Mouse (Mus musculus) granulocyte monocyte progenitor cell, adult 5-6 weeks (primary cell): ENCODE measurements around the gene 4931409K22Rik. TPM values are rescaled to one million over a fixed set of nuclear protein-coding genes. Genes with fewer than 3 reads are reported as not detected.
"Not testable (repeated sequence)": the region's sequence is repeated elsewhere in the genome, so short reads cannot be mapped to it uniquely, and the experiment has no call there.

Source experiments
- ATAC-seq: replicated peaks from 2 replicates; pipeline ENCODE4 v1.8.0; 2016; ENCODE audit warnings: mild to moderate bottlenecking, moderate TSS enrichment, inconsistent platforms; ENCODE audit not compliant: poor library complexity, severe bottlenecking
- total RNA-seq, 2 experiments: library from RNA; stranded (forward) in 1 of 2; stranded (reverse) in 1 of 2; fragments of 200-712, 200-1000 nt in 1 of 2; fragments of >200 nt in 1 of 2; fragmentation: Nextera tagmentation in 1 of 2; gene quantifications; 2 replicates each; pipeline ENCODE4 v1.2.3; 2014 to 2017

The 4931409K22Rik gene
- total RNA-seq, 2 experiments from 2014 or later, result not detected

GRCm38 (mm10) chr5:24594346-24594745, 37.7 kb upstream of the 4931409K22Rik start:
- ATAC-seq, result no peak

GRCm38 (mm10) chr5:24593928-24594327, 37.3 kb upstream of the 4931409K22Rik start:
- ATAC-seq, result no peak

- no peak for ATAC-seq
Observed at GRCm38 (mm10) chr5:24593230-24593629, 36.6 kb upstream of the 4931409K22Rik start.

GRCm38 (mm10) chr5:24592471-24593160, 36.0 kb upstream of the 4931409K22Rik start:
- ATAC-seq, result peak; percentile 49

GRCm38 (mm10) chr5:24591796-24592470, 35.3 kb upstream of the 4931409K22Rik start:
- ATAC-seq, result peak; percentile 5; the same call in 1 of the 2 replicates

GRCm38 (mm10) chr5:24591268-24591721, 34.7 kb upstream of the 4931409K22Rik start:
- ATAC-seq, result peak; percentile 23

GRCm38 (mm10) chr5:24589511-24590500, 33.2 kb upstream of the 4931409K22Rik start:
- ATAC-seq, result no peak

GRCm38 (mm10) chr5:24587200-24587577, 30.6 kb upstream of the 4931409K22Rik start:
- 0 out of 2 replicates have a peak, but pooled peaks have one; percentile 8 for ATAC-seq

- ATAC-seq, result peak; percentile 94
Observed at GRCm38 (mm10) chr5:24586547-24587199, 30.1 kb upstream of the 4931409K22Rik start, which contains the start of gene Chpf2. Gene Chpf2 (plus strand): TSS chr5:24586741.

GRCm38 (mm10) chr5:24586106-24586505, 29.5 kb upstream of the 4931409K22Rik start:
- no peak for ATAC-seq

GRCm38 (mm10) chr5:24578109-24578963, 21.7 kb upstream of the 4931409K22Rik start:
- ATAC-seq, result no peak

GRCm38 (mm10) chr5:24577183-24577929, 20.7 kb upstream of the 4931409K22Rik start, which contains the start of gene Abcf2:
Gene Abcf2 (minus strand): TSS chr5:24577467.
- peak; percentile 92 for ATAC-seq

- ATAC-seq, result peak; percentile 23; the same call in 1 of the 2 replicates
Observed at GRCm38 (mm10) chr5:24576801-24577182, 20.2 kb upstream of the 4931409K22Rik start.

- ATAC-seq, result no peak
Observed at GRCm38 (mm10) chr5:24575948-24576347, 19.3 kb upstream of the 4931409K22Rik start.

GRCm38 (mm10) chr5:24555335-24555734, 1.3 kb downstream of the 4931409K22Rik start:
- ATAC-seq, result not testable (repeated sequence)

- no peak for ATAC-seq
Observed at GRCm38 (mm10) chr5:24553621-24554244, 2.9 kb downstream of the 4931409K22Rik start.

GRCm38 (mm10) chr5:24551317-24551688, 5.3 kb downstream of the 4931409K22Rik start:
- ATAC-seq, result no peak
